Mouse (Mus musculus): Measurements from ENCODE around the gene Pdk4.

Pdk4 gene

GRCm38 (mm10) chr6:5495961-5496853 lies at the start of gene Pdk4:
Gene Pdk4 (minus strand): TSS chr6:5496309.
- DNase-seq (ENCODE audit: low read depth) = no peak

- no peak for DNase-seq (ENCODE audit: low read depth)
These were observed 41.8 kb upstream of the Pdk4 start for GRCm38 (mm10) chr6:5537855-5538365.

DNA sequence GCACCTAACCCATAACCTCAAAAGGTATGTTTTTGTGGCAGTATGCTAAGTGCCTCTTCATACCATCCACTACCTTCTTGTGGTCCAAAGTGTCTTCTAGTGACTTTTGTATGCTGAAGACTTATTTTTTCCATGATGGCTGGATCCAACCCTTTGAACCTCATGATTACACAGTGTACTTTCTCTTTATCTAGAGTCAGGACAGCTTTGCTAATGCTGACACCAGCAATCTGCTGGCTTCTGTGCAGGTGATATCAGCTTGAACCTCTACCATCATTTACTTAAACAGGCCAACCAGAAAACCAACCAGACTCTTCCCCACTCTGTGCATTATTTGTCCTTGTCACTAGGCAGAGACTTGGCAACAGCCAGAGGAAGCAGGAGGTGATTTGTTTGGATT lies 39.6 kb upstream of the Pdk4 start:
- no peak for DNase-seq (ENCODE audit: low read depth)

GRCm38 (mm10) chr6:5517091-5517490 lies 21.0 kb upstream of the Pdk4 start:
- no peak for DNase-seq (ENCODE audit: low read depth)

DNA sequence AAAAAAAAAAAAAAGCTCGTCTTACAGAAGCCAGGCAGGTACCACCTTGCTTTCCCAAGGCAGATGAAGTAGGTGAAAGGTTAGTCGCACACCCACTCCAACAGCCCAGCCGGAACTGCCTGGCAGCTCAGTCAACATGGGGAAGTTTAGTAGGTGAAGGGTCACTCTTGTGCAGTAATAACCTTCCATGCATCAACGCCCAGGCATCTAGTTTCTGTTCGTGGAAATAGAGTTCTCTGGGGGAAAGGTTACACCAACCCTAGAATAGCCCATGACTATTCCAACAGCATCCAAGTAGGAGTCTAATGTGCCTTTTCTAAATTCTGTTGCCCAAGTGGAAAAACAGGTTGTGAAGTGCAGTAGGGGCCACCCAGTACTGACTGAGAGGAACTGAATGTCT lies 13.6 kb upstream of the Pdk4 start:
- no peak for DNase-seq (ENCODE audit: low read depth)

DNA sequence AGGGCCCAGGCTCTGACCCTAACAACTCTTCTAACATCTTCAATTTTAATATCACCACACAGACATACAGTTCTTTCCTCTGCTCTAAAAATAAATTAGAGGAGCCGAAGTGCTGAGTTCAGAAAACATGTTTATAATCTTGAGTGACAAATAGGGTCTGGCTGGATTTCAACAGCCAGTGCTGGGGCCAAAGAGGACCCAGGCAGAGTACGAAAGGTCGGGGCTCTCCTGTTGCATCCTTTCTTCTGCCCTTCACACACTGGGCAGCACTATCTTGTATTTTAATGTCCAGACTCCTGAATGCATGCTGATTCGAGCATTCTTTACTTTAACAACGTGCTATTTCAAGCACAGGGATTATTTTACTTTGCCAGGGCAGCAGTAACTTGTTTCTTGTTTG lies 13.2 kb upstream of the Pdk4 start:
- no peak for DNase-seq (ENCODE audit: low read depth)

- DNase-seq (ENCODE audit: low read depth) = no peak
These were observed 11.7 kb upstream of the Pdk4 start for GRCm38 (mm10) chr6:5507821-5508220.

DNA sequence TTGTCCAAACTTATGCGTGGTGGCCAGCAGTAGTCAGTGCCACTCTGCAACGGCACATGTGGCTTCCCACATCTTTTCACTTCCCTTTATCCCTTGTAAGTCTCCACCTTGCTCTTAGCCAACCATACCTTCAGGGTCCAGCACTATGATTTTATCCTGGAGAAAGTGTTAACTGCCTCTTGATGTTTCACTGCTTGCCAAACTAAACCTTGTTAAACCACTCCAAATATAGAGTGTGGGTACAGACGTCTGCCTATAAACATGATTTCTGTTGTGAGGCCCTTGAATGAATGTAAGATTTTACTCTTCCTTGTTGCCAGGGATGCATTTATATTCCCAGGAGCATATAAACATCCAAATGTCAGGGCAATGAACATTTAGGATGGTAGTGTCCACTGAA lies 10.2 kb upstream of the Pdk4 start:
- DNase-seq (ENCODE audit: low read depth) = no peak

- no peak for DNase-seq (ENCODE audit: low read depth)
These were observed 6.7 kb upstream of the Pdk4 start for GRCm38 (mm10) chr6:5502810-5503209.

DNA sequence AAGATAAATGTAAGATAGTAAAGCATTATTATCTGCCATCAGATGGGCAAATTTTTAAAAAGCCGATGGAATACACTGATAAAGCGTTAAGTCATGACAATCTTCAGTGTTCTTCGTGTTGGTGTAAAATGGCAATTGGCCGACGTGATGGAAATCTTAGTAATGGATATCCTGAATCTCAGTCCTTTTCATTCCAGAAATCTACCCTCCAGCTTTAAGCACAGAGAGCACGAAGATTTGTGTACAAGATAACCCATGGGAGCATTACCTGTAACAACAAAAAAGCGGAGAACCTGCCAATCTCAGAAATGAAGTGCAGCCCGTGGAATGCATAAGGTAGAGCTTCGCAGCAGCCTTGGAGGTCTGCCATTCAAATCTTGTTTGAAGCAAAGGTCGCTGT lies 5.4 kb upstream of the Pdk4 start:
- no peak for DNase-seq (ENCODE audit: low read depth)

DNA sequence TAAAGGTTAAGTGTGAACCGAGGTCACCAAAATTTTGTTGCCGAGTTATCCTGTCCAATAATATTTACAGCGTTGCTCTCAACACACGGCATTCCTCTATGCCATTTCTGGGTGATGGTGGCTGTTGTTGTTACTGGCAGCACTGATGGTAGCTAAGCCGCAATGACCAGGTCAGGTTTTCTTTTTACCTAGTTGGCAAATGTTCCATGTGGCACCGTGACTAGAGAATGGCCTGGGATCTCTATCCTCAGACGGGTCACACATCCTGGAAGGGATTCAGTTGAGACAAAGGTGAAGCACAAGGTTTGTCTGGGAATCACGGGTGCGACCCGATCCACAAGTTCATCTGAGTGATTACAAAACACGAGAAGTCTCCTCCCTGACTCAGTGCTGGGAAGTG lies 2.6 kb upstream of the Pdk4 start:
- no peak for DNase-seq (ENCODE audit: low read depth)

DNA sequence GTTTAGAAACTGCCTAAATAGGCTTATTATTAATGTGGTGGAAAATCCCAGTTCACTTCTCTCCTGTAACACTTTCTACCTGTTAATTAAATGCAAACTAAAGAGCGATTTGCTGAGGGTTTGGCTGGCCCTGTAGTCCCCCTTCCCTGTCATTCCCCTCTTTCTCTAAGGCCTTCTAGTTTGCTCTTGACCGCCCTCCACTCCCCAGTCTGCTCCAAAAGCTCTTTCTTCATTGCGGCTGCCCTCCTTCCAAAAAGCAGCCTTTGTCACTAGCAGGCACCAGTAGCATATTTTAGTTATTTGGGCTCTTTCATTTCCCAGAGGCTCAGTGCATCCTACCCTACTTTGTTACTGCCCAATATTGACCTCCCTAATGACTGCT lies 736 bp upstream of the Pdk4 start:
- DNase-seq (ENCODE audit: low read depth) = no peak

- DNase-seq (ENCODE audit: low read depth) = no peak
These were observed 11.1 kb downstream of the Pdk4 start for GRCm38 (mm10) chr6:5485028-5485427.

GRCm38 (mm10) chr6:5482270-5482783 lies 13.8 kb downstream of the Pdk4 start:
- DNase-seq (ENCODE audit: low read depth) = no peak

DNA sequence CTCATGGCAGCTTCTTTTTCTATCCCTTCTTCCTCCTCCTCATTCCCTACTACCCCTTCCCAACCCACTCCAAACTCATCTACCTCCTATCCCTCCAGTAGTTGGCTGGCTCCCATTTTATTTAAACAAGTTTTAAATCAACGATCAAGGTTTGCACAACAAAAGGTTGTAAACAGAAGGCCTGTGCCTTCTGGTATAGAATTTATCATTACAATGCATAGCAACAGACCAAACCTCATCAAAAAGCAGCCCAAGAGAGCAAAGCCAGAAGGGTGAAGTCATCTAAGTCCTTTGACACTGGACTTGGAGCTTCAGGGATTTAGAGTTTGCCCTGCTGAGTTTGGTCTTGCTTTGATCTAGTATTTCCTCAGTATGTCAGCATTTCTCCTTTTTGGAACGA lies 15.0 kb downstream of the Pdk4 start:
- DNase-seq (ENCODE audit: low read depth) = no peak

- DNase-seq (ENCODE audit: low read depth) = no peak
These were observed 22.1 kb downstream of the Pdk4 start for GRCm38 (mm10) chr6:5474021-5474420.

DNA sequence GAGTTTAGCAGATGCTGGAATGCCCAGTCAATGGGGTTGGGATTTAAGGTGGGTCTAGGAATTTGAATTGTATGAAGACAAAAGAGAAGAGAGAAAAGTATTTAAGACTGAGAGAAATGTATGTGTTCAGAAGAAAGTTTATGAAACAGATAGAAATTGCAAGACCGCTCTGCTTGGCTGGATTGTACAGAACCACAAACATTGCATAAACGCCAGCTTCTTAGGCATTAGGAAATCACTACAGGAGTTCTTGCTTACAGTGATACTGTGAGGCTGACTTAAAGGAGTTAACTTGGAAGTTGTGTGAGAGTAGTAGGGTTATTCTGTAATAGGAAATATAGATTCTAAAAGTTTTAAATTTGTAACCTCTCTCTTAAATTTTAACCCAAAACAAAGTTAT lies 23.4 kb downstream of the Pdk4 start:
- DNase-seq (ENCODE audit: low read depth) = no peak

- DNase-seq (ENCODE audit: low read depth) = no peak
These were observed 25.4 kb downstream of the Pdk4 start for GRCm38 (mm10) chr6:5470480-5471318.

DNA sequence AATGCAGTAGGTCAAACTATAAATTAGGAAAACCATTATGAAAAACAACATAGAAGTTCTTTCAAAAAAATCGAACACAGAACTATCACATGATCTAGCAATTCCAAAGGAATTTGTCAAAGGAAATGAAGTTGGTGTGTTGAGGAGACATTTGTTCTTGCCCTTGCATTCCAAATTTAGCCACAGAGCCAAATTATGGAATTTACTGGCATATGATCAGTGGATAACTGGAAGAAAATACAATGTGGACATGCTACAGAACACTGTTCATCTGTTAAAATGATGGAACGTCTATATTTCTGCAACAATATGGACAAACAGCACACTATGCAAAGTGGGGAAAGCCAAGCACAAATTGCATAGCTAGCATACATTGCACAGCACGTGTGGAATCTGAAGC lies 40.3 kb downstream of the Pdk4 start:
- DNase-seq (ENCODE audit: low read depth) = no peak

DNA sequence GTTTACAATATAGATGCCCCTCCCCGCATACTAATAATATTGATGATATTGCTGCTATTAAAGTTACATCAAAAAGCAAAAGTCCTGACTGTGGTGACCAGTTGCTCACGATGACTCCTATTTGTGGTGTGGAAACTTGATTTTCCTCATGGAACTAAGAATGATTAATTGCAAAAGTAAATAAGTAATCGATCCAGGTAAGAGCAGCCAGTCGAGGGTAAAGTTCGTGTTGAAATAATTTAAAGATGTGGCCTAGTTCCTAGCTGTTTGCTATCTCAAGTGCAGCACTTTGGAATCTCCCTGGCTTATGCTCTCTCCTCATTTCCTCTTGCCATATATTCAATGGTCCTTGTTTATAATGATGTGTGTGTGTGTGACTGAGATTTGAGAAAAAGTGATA lies 46.2 kb downstream of the Pdk4 start:
- no peak for DNase-seq (ENCODE audit: low read depth)

DNA sequence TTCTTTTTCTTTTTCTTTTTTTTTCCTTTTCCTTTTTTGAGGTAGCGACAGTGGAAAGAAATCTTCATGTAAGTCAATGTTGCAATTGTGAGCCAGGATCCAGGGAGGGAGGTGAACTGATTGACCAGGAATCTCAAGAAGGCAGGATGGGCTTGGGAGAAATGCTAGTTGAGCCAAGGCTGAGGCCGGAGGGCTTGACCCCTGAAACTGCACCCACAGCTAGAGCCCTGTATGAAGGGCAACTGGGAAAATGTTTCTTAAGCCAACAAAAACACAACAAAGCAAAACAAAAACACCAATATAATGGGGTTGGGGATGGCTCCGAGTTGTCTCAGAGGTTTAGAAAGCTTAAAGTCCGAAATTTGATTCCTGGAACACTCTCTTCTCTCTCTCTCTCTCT lies 47.7 kb downstream of the Pdk4 start:
- DNase-seq (ENCODE audit: low read depth) = no peak

GRCm38 (mm10) chr6:5447546-5447945 lies 48.6 kb downstream of the Pdk4 start:
- DNase-seq (ENCODE audit: low read depth) = no peak

- DNase-seq (ENCODE audit: low read depth) = no peak
These were observed 49.1 kb downstream of the Pdk4 start for GRCm38 (mm10) chr6:5447013-5447412.
